Mouse (Mus musculus): ENCODE measurements around the gene Sesn3.

Sesn3 gene

DNA sequence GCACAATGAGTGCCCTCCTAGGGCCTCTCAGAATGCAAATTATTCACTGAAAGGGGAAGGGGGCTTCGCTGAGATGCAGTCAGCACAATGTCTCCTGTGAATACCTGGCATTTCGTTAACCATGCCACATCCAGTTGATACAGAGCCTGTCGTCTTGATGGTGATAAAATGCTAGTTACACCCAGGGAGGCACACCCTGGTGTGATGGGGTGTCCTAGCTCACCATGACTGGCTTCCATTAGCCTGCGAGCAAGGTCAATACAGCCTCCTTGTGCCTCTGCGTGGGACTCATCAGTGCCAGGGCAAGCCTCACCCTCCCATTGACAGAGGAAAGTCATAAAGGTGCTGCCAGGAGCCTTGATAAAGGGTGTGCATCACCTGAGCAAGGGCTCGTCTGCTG, 80.0 kb downstream of the Sesn3 start:
- no peak for DNase-seq (ENCODE audit: low read depth, low spot score)

DNA sequence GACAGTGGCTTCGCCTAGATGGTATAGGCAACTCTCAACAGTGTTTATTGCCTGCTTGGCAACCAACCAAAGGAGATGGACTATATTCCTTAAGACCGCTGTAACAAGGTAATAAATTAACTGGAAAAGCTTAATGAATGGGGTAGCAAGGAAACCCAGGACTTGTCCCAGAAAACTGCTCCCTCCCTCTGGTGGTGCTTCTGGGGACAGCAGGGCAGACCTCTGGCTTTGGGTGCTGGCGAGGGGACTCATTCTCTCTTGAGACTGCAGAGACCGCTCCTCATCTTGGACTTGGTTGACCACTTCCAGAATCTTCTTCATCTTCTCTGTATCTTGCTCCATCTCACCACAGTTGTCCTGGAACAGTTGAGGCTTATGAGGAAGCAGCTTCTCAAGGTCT, 82.2 kb downstream of the Sesn3 start:
- peak; percentile 37 for DNase-seq (ENCODE audit: low read depth, low spot score)

DNA sequence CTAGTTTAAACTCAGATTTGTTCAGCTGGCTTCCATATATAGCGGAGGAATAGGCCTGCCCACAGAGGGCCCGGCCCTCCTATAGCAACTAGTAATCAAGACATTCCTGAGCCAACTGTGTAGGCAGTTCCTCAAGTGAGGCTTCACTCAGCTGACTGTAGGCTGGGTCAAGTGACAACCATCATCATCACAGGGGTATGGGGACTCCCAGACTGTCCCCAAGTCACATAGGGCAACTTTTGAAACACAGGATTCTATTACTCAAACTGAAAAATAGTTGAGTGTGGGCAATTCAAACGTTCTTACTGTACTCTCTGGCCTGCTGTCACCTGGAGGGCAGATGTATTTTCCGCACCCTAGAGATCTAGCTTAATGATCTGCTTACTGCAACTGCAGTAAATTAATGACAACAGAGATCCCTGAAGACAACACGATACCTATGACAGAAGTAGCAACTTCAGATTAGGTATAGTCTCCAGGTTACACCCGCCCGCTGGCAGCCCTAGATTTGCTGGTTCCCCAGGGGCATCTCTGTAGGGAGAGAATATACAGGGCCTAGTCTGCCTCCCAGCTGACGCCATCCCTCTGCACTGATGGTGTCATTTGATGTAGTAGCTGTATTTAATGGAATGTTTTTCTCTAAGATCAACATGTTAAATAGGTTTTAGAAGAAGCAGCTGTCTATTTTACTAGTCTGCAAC, 87.4 kb downstream of the Sesn3 start:
- DNase-seq (ENCODE audit: low read depth, low spot score): no peak

DNA sequence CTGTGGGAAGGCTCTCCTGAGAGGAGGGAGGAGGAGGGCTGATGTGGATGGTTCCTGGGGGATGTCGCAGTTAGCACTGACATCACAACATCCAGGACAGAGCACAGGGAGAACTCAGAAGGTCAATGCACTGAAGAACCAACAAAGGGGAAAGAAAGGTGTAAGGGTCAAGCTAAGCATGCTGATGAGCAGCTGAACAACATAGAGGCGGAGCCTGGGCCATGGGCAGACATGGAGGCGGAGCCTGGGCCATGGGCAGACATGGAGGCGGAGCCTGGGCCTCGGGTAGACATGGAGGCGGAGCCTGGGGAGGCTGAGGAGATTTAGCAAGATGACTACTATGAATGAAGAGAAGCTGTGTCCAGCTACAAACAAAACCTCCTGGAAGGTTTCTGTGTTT, 88.7 kb downstream of the Sesn3 start:
- DNase-seq (ENCODE audit: low read depth, low spot score): peak; percentile 82

GRCm38 (mm10) chr9:14364719-14365118, 89.9 kb downstream of the Sesn3 start:
- DNase-seq (ENCODE audit: low read depth, low spot score): no peak

DNA sequence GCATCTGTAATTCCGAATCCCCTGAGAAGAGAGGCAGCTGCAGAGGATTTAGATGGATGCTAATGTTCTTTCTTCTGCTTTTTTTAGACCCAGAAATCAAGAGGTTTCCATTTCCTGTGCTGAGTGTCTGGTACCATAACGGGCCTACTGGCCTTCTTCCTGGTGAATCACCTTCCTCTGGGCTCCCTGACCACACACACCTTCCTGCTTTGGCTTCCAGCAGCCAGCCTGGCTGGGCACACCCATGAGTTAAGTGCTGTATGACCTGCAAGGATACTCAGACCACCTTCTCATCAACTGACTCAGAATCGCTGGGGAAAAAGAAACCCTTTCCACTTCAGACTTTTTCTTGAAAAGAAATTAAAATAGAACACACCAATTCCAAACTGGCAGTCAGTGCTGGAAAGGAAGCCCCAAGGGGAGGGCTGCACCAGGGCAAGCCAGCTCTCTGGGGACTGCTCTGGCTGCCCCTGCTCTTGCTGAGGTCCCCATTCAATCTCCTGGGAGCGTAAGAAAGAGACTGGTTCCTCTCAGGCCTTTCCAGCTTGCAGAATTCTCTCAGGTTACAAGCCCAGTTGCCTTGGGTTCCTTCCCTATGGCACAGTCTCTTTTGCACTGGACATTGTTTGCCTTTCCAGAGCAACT, 90.7 kb downstream of the Sesn3 start:
- DNase-seq (ENCODE audit: low read depth, low spot score): no peak

- no peak for DNase-seq (ENCODE audit: low read depth, low spot score)
These were observed 93.0 kb downstream of the Sesn3 start for GRCm38 (mm10) chr9:14367850-14368249.

- DNase-seq (ENCODE audit: low read depth, low spot score): no peak
These were observed 94.4 kb downstream of the Sesn3 start for GRCm38 (mm10) chr9:14369271-14369670.

DNA sequence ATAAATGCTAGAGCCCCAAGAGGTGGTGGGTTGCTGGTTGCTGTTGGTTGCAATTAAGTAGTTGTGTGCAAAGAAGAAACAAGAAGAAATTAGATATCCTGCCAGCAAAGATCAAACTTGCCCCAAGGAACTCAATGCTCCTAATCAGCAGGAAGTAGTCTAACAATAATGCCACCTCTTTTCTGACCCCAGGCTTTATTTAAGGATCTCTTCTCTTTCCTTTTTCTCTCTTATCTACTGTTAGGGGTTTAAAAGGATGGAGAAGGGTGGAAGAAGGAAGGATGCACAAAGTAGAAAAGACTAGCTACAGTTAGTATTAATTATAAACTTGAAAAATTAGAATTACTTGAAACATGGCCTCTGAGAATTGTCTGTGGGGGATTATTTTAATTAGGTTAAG, 97.6 kb downstream of the Sesn3 start:
- DNase-seq (ENCODE audit: low read depth, low spot score): no peak

GRCm38 (mm10) chr9:14376149-14376548, 101.3 kb downstream of the Sesn3 start:
- no peak for DNase-seq (ENCODE audit: low read depth, low spot score)

DNA sequence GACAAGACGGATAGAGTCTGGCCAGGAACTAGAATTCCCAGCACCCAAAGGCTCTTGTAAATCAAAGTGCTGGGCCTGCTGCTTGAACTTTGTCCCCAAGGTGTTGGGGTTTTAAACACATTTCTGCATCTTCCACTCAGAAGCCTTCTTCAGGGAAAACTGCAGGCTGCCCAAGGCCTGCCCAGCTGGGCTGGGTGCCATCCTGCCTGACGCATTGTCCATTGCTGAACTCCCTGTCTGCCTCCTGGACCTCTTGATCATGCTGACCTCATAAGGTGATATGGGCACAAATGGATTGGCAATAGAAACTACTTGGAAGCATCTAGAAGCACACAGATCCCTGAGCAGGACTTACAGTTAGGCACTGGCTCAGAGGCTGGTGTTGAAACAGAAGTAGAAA, 103.3 kb downstream of the Sesn3 start:
- DNase-seq (ENCODE audit: low read depth, low spot score): no peak

DNA sequence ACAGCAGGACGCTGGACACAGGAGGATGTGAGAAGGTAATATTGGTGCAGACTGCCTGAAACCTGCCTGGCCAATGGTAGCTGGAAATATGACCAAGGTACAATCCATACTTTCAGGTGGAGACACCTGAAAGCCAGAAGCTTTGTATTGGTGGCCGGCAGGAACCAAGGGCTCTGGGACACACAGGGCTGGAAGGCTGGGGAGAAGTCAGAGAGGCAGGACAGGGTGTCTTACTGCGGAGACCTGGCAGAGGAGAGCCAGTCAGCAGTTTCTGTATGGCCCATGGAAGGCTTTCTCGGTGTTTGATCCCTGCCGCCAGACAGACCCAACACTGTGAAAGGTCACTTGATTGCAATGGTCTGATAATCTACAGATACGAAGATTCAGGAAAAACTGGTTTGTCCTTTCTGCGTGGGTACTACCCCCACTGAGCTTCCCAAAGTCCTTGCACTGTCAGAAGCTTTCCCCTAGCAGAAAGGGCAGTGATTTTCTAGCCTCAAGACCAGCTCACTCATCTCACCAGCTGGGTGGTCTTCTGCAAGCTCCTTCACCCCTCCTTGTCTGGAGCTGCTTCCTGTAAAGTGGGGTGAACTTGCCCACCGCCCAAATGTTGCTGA, 105.0 kb downstream of the Sesn3 start:
- DNase-seq (ENCODE audit: low read depth, low spot score): peak; percentile 12

DNA sequence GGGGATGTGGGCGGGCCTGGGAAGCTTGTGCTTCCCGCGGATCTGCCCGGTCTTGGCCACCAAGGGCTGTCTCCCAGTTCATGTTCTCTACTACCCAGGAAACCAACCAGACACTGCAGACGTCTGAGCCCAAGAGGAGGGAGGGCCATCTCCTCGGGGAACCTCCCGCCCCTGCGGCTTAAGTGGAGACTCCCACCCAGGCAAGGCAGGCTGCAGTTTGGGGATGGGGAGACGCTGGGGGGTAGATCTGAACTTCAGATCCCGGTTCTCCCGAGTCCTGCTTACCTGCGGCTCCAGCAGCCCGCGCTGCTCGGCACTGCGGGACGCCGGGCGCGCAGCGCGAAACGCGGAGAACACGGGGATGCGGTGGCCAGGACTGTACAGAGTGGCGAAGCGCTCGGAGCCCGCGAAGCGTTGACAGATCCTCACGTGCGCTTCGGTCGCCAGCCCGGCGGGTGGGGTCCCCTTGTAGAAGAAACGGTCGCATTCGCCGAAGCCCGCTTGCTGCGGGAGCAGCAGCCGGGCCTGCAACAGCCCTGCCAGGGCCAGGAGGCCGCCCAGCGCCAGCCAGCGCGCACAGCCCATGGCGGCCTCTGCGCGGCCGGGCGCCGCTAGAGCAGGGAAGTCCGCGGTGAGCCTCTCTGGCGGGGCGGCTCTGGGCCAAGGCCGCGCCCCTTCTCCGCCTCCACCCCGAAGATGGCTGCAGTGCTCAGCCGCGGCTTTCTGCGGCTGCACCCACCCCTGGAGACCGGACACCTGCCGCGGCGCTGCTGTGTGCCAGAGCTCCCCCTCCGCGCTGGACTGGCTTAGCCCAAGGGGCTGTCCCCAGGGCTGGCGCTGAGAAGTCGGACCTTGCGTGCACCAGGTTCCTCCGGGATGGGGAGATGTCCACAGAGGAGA, 105.8 kb downstream of the Sesn3 start:
- DNase-seq (ENCODE audit: low read depth, low spot score): peak; percentile 85

- DNase-seq (ENCODE audit: low read depth, low spot score): peak; percentile 79
These were observed 106.6 kb downstream of the Sesn3 start, which contains the start of gene Endod1 for GRCm38 (mm10) chr9:14381353-14382055. Gene Endod1, minus strand, starts transcription at chr9:14381507.

DNA sequence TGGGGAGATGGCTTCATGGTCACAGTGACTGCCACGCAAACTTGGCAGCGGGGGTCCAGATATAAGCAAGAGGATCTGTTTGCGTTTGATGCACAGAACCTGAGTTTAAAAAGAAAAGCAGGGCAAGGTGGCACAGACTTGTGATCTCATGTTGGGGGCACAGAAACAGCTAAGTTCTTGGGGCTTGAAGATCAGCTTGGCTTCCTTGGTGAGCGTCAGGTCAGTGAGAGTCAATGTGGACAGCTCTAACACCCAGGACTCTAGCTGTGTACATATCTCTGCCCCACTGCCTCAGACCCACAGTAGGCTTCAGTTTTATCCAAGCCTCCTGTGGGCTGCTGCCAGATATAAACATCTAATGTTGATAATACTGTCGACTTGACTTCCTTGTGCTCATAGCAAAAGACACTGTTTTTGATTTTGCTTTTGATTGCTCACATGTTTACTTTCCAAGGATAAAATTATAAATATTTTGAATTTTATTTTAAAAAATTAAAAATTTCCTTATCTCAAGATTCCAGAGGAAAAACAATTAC, 107.5 kb downstream of the Sesn3 start:
- DNase-seq (ENCODE audit: low read depth, low spot score): no peak

Data from ZHBTc4 (cell line).